Mouse (Mus musculus): ENCODE measurements around the gene Olfr750.

DNA sequence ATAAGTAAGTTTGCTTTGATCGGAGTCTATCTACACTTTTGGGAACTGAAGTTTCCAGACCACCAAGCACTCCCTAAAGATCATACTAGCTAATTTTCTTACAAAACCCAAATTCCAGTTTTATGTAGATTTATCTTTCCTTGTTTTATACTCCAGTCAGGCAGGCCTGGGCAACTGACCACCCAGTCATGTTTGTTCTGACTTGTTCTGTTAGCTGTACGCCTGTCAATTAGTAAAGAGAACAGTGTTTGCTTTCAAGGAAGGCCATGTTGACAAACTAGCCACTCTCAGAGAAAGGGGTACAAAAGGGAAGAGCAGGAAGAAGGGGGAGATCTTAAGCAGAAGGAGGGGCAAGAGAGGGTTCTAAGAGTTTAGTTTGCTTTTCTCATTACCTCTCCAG is 30.1 kb upstream of the Olfr750 start:
- TF ChIP-seq POLR2A (IDR thresholded peaks at IDR 0.05; ENCODE audit: control insufficient read depth, low read depth, low read length): no peak
- TF ChIP-seq CTCF (IDR thresholded peaks at IDR 0.05; ENCODE audit: control insufficient read depth, insufficient read depth, insufficient replicate concordance, low read depth, low read length): no peak
